Mouse (Mus musculus) MEL (cell line): ENCODE results near the gene Lcn9. TPM values are rescaled to one million over a fixed set of nuclear protein-coding genes. Genes with fewer than 3 reads are reported as not detected.

Source experiments
- DNase-seq: peaks from one replicate; pipeline ENCODE4 v3.0.0; 2011; ENCODE audit warnings: low read depth, low spot score
- H3K27ac ChIP-seq: 2 replicates; pipeline ENCODE4 v1.5.1; 2012; ENCODE audit warnings: low read depth, mild to moderate bottlenecking, control low read depth, low read length, moderate library complexity; ENCODE audit not compliant: control insufficient read depth
- H3K27me3 ChIP-seq, 2 experiments: fragments of 150-350 bp in 1 of 2; sonication (generic) in 1 of 2; 2 replicates each; pipeline ENCODE4 v1.6.1; 2012; ENCODE audit warnings: low read length in 2 of 2, mild to moderate bottlenecking in 2 of 2, improper control_type of control experiment in 1 of 2, moderate library complexity in 1 of 2; ENCODE audit not compliant: insufficient read depth in 2 of 2, control insufficient read depth in 1 of 2
- H3K36me3 ChIP-seq, 2 experiments: 2 replicates each; pipeline ENCODE4 v1.6.1; 2012 to 2014; ENCODE audit warnings: low read length in 2 of 2, improper control_type of control experiment in 1 of 2, inconsistent platforms in 1 of 2, mild to moderate bottlenecking in 1 of 2; ENCODE audit not compliant: insufficient read depth in 2 of 2, control insufficient read depth in 1 of 2
- H3K4me1 ChIP-seq, 2 experiments: fragments of 150-350 bp in 1 of 2; sonication (generic) in 1 of 2; 2 replicates each; pipeline ENCODE4 v1.6.1; 2012; ENCODE audit warnings: low read length in 2 of 2, improper control_type of control experiment in 1 of 2, mild to moderate bottlenecking in 1 of 2; ENCODE audit not compliant: insufficient read depth in 2 of 2, control insufficient read depth in 1 of 2
- H3K4me3 ChIP-seq, 2 experiments: fragments of 150-350 bp in 1 of 2; sonication (generic) in 1 of 2; 2 replicates each; pipeline ENCODE4 v1.5.1; 2012; ENCODE audit warnings: low read depth in 2 of 2, low read length in 2 of 2, mild to moderate bottlenecking in 2 of 2, moderate library complexity in 2 of 2, control low read depth in 1 of 2, improper control_type of control experiment in 1 of 2; ENCODE audit not compliant: control insufficient read depth in 1 of 2, insufficient read depth in 1 of 2
- H3K79me2 ChIP-seq: 2 replicates; pipeline ENCODE4 v1.6.1; 2012; ENCODE audit warnings: mild to moderate bottlenecking, low read length, moderate library complexity; ENCODE audit not compliant: control insufficient read depth, poor library complexity, insufficient read depth
- H3K9ac ChIP-seq: 2 replicates; pipeline ENCODE4 v1.6.1; 2012; ENCODE audit warnings: low read depth, mild to moderate bottlenecking, control low read depth, low read length, moderate library complexity; ENCODE audit not compliant: control insufficient read depth, poor library complexity, severe bottlenecking
- H3K9me3 ChIP-seq: fragments of 150-350 bp; sonication (generic); replicated peaks from 2 replicates; pipeline ENCODE4 v1.6.1; 2012; ENCODE audit warnings: mild to moderate bottlenecking, low read length, improper control_type of control experiment, moderate library complexity; ENCODE audit not compliant: insufficient read depth
- BHLHE40 ChIP-seq: IDR thresholded peaks from 2 replicates; pipeline ENCODE4 v1.6.1; 2012; ENCODE audit warnings: low read depth, mild to moderate bottlenecking, inconsistent platforms, low read length, improper control_type of control experiment, borderline replicate concordance
- CHD2 ChIP-seq: IDR thresholded peaks from 2 replicates; pipeline ENCODE4 v1.6.1; 2011; ENCODE audit warnings: low read length, improper control_type of control experiment
- CTCF ChIP-seq, 3 experiments: IDR thresholded peaks in 2 of 3; conservative IDR thresholded peaks in 1 of 3; 2 replicates each; pipeline ENCODE4 v1.5.1; 2011 to 2012; ENCODE audit warnings: low read length in 3 of 3, low read depth in 2 of 3, mild to moderate bottlenecking in 2 of 3, improper control_type of control experiment in 1 of 3, inconsistent platforms in 1 of 3, mixed read lengths in 1 of 3, moderate library complexity in 1 of 3; ENCODE audit not compliant: control insufficient read depth in 1 of 3, insufficient read depth in 1 of 3, poor library complexity in 1 of 3, severe bottlenecking in 1 of 3
- ELF1 ChIP-seq: IDR thresholded peaks from 2 replicates; pipeline ENCODE4 v1.6.1; 2014; ENCODE audit warnings: low read depth, mild to moderate bottlenecking, inconsistent platforms, low read length, improper control_type of control experiment, moderate library complexity
- EP300 ChIP-seq, 2 experiments: IDR thresholded peaks; 2 replicates each; pipeline ENCODE4 v1.6.1; 2011; ENCODE audit warnings: improper control_type of control experiment in 2 of 2, low read length in 2 of 2, low read depth in 1 of 2, mild to moderate bottlenecking in 1 of 2
- ETS1 ChIP-seq: IDR thresholded peaks from 2 replicates; pipeline ENCODE4 v1.6.1; 2012; ENCODE audit warnings: low read depth, mild to moderate bottlenecking, inconsistent platforms, low read length, improper control_type of control experiment, moderate library complexity
- GABPA ChIP-seq: IDR thresholded peaks from 2 replicates; pipeline ENCODE4 v1.6.1; 2012; ENCODE audit warnings: low read depth, mild to moderate bottlenecking, inconsistent platforms, low read length, improper control_type of control experiment, moderate library complexity
- GATA1 ChIP-seq: IDR thresholded peaks from 2 replicates; pipeline ENCODE4 v1.6.1; 2011; ENCODE audit warnings: low read depth, low read length, improper control_type of control experiment
- HCFC1 ChIP-seq: IDR thresholded peaks from 2 replicates; pipeline ENCODE4 v1.6.1; 2012; ENCODE audit warnings: low read depth, mild to moderate bottlenecking, inconsistent platforms, low read length, improper control_type of control experiment, moderate library complexity
- JUND ChIP-seq: IDR thresholded peaks from 2 replicates; pipeline ENCODE4 v1.6.1; 2011; ENCODE audit warnings: low read depth, mild to moderate bottlenecking, improper control_type of control experiment, low read length
- KAT2A ChIP-seq: conservative IDR thresholded peaks from 2 replicates; pipeline ENCODE4 v1.6.1; 2012; ENCODE audit warnings: low read depth, low read length, improper control_type of control experiment, inconsistent platforms
- MAX ChIP-seq: IDR thresholded peaks from 2 replicates; pipeline ENCODE4 v1.6.1; 2011; ENCODE audit warnings: low read length, improper control_type of control experiment
- MAZ ChIP-seq: IDR thresholded peaks from 2 replicates; pipeline ENCODE4 v1.6.1; 2012; ENCODE audit warnings: low read depth, mild to moderate bottlenecking, inconsistent platforms, low read length, improper control_type of control experiment
- MEF2A ChIP-seq: IDR thresholded peaks from 2 replicates; pipeline ENCODE4 v1.6.1; 2014; ENCODE audit warnings: low read depth, mild to moderate bottlenecking, inconsistent platforms, low read length, improper control_type of control experiment; ENCODE audit not compliant: poor library complexity, insufficient replicate concordance, severe bottlenecking; ENCODE audit errors: extremely low read depth
- MXI1 ChIP-seq: IDR thresholded peaks from 2 replicates; pipeline ENCODE4 v1.6.1; 2011; ENCODE audit warnings: mild to moderate bottlenecking, low read depth, low read length, improper control_type of control experiment
- MYB ChIP-seq: IDR thresholded peaks from 2 replicates; pipeline ENCODE4 v1.6.1; 2011; ENCODE audit warnings: mild to moderate bottlenecking, low read depth, low read length, improper control_type of control experiment
- NELFE ChIP-seq: IDR thresholded peaks from 2 replicates; pipeline ENCODE4 v1.6.1; 2011; ENCODE audit warnings: low read depth, low read length, improper control_type of control experiment
- NRF1 ChIP-seq: IDR thresholded peaks from 2 replicates; pipeline ENCODE4 v1.6.1; 2014; ENCODE audit warnings: low read depth, mild to moderate bottlenecking, inconsistent platforms, low read length, improper control_type of control experiment, moderate library complexity; ENCODE audit not compliant: poor library complexity, insufficient read depth, severe bottlenecking
- POLR2AphosphoS2 ChIP-seq: IDR thresholded peaks from 2 replicates; pipeline ENCODE4 v1.6.1; 2011; ENCODE audit warnings: low read length, improper control_type of control experiment
- POLR2AphosphoS5 ChIP-seq: IDR thresholded peaks from 2 replicates; pipeline ENCODE4 v1.6.1; 2012; ENCODE audit warnings: low read depth, borderline replicate concordance, mild to moderate bottlenecking, inconsistent platforms, low read length, moderate library complexity, mixed read lengths
- RAD21 ChIP-seq: IDR thresholded peaks from 2 replicates; pipeline ENCODE4 v1.6.1; 2011; ENCODE audit warnings: mild to moderate bottlenecking, low read depth, low read length, improper control_type of control experiment
- TAL1 ChIP-seq: IDR thresholded peaks from 2 replicates; pipeline ENCODE4 v1.6.1; 2012; ENCODE audit warnings: mild to moderate bottlenecking, inconsistent platforms, low read length, moderate library complexity, mixed read lengths
- TBP ChIP-seq: IDR thresholded peaks from 2 replicates; pipeline ENCODE4 v1.8.0; 2011; ENCODE audit warnings: low read depth, low read length, improper control_type of control experiment
- TCF12 ChIP-seq: IDR thresholded peaks from 2 replicates; pipeline ENCODE4 v1.6.1; 2014; ENCODE audit warnings: low read depth, mild to moderate bottlenecking, inconsistent platforms, low read length, improper control_type of control experiment, moderate library complexity
- UBTF ChIP-seq: IDR thresholded peaks from 2 replicates; pipeline ENCODE4 v1.6.1; 2012; ENCODE audit warnings: low read depth, mild to moderate bottlenecking, inconsistent platforms, low read length, improper control_type of control experiment, moderate library complexity, borderline replicate concordance; ENCODE audit not compliant: insufficient read depth
- USF1 ChIP-seq: IDR thresholded peaks from 2 replicates; pipeline ENCODE4 v1.6.1; 2014; ENCODE audit warnings: low read depth, mild to moderate bottlenecking, inconsistent platforms, low read length, improper control_type of control experiment, moderate library complexity
- USF2 ChIP-seq, 2 experiments: IDR thresholded peaks; 2 replicates each; pipeline ENCODE4 v1.6.1; 2011 to 2012; ENCODE audit warnings: improper control_type of control experiment in 2 of 2, low read length in 2 of 2, borderline replicate concordance in 1 of 2, inconsistent platforms in 1 of 2, low read depth in 1 of 2, mild to moderate bottlenecking in 1 of 2; ENCODE audit not compliant: insufficient read depth in 1 of 2
- ZKSCAN1 ChIP-seq: IDR thresholded peaks from 2 replicates; pipeline ENCODE4 v1.6.1; 2012; ENCODE audit warnings: low read depth, mild to moderate bottlenecking, inconsistent platforms, low read length, improper control_type of control experiment, moderate library complexity
- ZNF384 ChIP-seq: IDR thresholded peaks from 2 replicates; pipeline ENCODE4 v1.6.1; 2012; ENCODE audit warnings: low read depth, mild to moderate bottlenecking, inconsistent platforms, low read length, improper control_type of control experiment
- polyA plus RNA-seq, 2 experiments: library from polyadenylated mRNA; stranded (reverse) in 1 of 2; unstranded in 1 of 2; fragments of >175 nt in 1 of 2; fragments of >200 nt in 1 of 2; gene quantifications; 2 replicates each; pipeline versions ENCODE4 v1.2.1 to v1.2.4; 2012; ENCODE audit warnings: low replicate concordance in 2 of 2, low read depth in 1 of 2; ENCODE audit not compliant: insufficient read length in 2 of 2, insufficient read depth in 1 of 2, missing spikeins in 1 of 2
- total RNA-seq: library from RNA; depleted of rRNA; stranded (reverse); fragments of 300-350 nt; gene quantifications from 2 replicates; pipeline ENCODE4 v1.2.3, GENCODE M21; 2012

The Lcn9 gene
- total and polyA plus RNA-seq, 3 experiments = not detected

DNA sequence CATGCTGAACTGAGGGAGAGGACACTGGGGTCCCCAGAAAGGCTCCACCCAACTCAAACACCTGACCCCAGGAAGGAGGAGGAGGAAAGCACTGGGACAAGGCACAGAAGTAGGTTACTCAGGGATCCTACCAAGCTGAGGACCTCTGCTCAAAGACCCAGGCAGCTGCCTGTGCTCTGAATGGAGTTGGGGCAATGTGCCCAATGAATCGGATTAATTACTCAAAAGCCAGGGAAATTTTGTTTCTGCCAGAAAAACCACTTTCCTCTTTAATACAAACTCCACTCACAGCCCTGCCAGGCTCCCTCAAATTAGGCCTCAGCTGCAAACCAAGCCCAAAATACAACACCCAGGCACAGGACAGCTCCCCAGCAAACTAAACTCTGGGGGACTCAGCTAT is 19.8 kb downstream of the Lcn9 start:
- no peaks in the 10 kb centered on the region for H3K27me3 ChIP-seq

DNA sequence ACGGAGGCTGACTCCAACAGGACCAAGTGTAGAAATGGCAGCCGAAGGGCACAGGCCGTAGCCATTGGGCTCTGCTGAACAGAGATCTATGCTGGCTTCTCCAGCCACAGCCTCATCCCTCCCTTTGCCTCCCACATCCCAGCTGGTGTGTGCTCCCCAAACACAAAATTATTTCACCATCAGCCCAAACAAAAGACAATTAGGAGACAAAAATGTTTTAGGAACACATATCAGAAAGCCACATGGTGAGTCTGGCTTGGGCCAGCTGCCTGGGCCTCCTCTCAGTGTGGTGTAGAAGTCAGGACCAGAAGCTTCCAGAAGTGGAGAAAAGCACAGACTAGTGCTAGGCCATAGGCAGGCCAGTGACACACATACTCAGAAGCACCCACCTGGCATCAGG is 21.1 kb downstream of the Lcn9 start:
- Histone ChIP-seq H3K9ac (no peak overlapping the region), H3K36me3 (no peaks in the 10 kb centered on the region), H3K27ac (no peak overlapping the region), H3K4me3 (no peak overlapping the region), H3K4me1 (no peaks in the 10 kb centered on the region), H3K27me3 (no peaks in the 10 kb centered on the region), H3K79me2 (no peaks in the 10 kb centered on the region), H3K9me3 (no peaks in the 10 kb centered on the region)
- no peak for TF ChIP-seq ETS1
- no peak for TF ChIP-seq NRF1
- no peak for TF ChIP-seq TCF12
- no peak for TF ChIP-seq CHD2
- no peak for TF ChIP-seq JUND
- no peak for TF ChIP-seq MAX
- TF ChIP-seq EP300 (IDR thresholded peaks at IDR 0.05; ENCODE audit: low read depth in 1 of 2, low read length in 2 of 2) = no peak
- no peak for TF ChIP-seq MXI1
- TF ChIP-seq HCFC1 = no peak
- no peak for TF ChIP-seq TBP
- TF ChIP-seq TAL1 = no peak
- no peak for TF ChIP-seq POLR2AphosphoS5
- TF ChIP-seq MYB = no peak
- no peak for TF ChIP-seq MAZ
- TF ChIP-seq UBTF = no peak
- no peak for TF ChIP-seq KAT2A
- TF ChIP-seq POLR2AphosphoS2 = no peak
- no peak for TF ChIP-seq BHLHE40
- TF ChIP-seq GATA1 = no peak
- no peak for TF ChIP-seq NELFE
- DNase-seq = no peak

More for the DNA sequence above, 19.8 kb downstream of the Lcn9 start:
- H3K4me3 ChIP-seq = no peak overlapping the region
- no peak overlapping the region for H3K9ac ChIP-seq
- H3K79me2 ChIP-seq = no peaks in the 10 kb centered on the region
- no peaks in the 10 kb centered on the region for H3K36me3 ChIP-seq
- DNase-seq = no peak
- no peak overlapping the region for H3K27ac ChIP-seq
- H3K4me1 ChIP-seq = no peaks in the 10 kb centered on the region
- no peaks in the 10 kb centered on the region for H3K9me3 ChIP-seq
- TF ChIP-seq USF1 = no peak
- no peak for TF ChIP-seq ELF1
- no peak for TF ChIP-seq HCFC1
- TF ChIP-seq UBTF = no peak
- no peak for TF ChIP-seq MEF2A
- TF ChIP-seq ETS1 = no peak
- TF ChIP-seq CHD2 = no peak
- TF ChIP-seq RAD21 = no peak
- TF ChIP-seq NRF1 = no peak
- TF ChIP-seq GABPA = no peak
- no peak for TF ChIP-seq ZKSCAN1
- TF ChIP-seq NELFE = no peak
- no peak for TF ChIP-seq POLR2AphosphoS5
- TF ChIP-seq CTCF (IDR thresholded peaks at IDR 0.05 in 2 of 3, conservative IDR thresholded peaks at IDR 0.05 in 1 of 3; ENCODE audit: control insufficient read depth in 1 of 3, insufficient read depth in 1 of 3, low read depth in 2 of 3, low read length in 3 of 3, poor library complexity in 1 of 3, severe bottlenecking in 1 of 3) = no peak
- no peak for TF ChIP-seq MAX
- TF ChIP-seq ZNF384 = no peak
- no peak for TF ChIP-seq TBP
- no peak for TF ChIP-seq USF2 (IDR thresholded peaks at IDR 0.05; ENCODE audit: borderline replicate concordance in 1 of 2, insufficient read depth in 1 of 2, low read depth in 1 of 2, low read length in 2 of 2)
- TF ChIP-seq TAL1 = no peak
- TF ChIP-seq, all 39 proteins: peak for 0
